ENCODE assay signal across 7 mouse cellular contexts in the genomic region with DNA sequence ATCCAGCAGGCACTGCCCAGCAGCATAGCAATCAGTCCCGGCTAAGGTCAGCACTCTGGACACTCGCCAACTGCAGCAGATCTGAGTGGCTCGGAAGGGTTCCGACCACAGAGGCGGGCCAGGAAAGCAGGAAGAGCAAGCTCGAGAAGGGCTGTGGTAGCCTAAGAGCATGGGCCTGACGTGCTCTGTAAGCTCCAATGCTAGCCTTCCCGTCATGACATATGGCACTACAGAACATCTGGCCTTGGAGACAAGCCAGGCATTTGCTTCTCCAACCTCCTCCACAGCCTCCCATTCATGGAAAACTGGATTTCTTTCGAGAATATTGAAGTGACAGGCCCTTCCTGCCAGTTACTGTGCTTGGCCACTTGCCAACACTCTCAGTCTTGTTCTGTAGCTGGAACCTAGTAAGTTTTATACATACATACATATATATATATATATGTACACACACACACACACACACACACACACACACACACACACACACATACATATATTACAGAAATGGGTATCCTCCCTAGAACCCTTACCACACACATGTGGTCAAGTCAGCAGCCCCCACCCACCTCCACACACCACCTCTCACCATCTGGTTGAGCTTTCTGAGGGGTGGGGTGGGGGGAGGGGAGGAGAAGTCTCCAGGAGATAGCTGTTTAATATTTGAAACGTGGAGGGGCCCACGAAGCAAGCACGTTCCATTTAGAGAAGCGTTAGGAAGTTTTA.
DNase-seq lines count a peak whose midpoint lies in the region; ATAC-seq and TF ChIP-seq lines count a peak whose summit lies in the region.

No protein-coding gene starts in this region.

- 34% methylated on average over 13 of the region's 13 CpGs for WGBS in hindbrain, postnatal 0 days

- H3K4me1 ChIP-seq in hindbrain, postnatal 0 days (ENCODE audit: insufficient read depth, low read length) = peaks cover 10% of the 10 kb centered on the region; the same call in 1 of the 2 replicates

- H3K36me3 ChIP-seq in hindbrain, postnatal 0 days (ENCODE audit: insufficient read depth, low read length) = no peaks in the 10 kb centered on the region

- no peak for TF ChIP-seq CTCF in hindbrain, postnatal 0 days (IDR thresholded peaks at IDR 0.05; ENCODE audit: low read depth)

- peak; percentile 88 for ATAC-seq in hindbrain, postnatal 0 days

- H3K9me3 ChIP-seq in hindbrain, postnatal 0 days (ENCODE audit: low read length) = no peaks in the 10 kb centered on the region

- peak; percentile 86 for DNase-seq in adrenal gland, postnatal 14 days
- peak; percentile 82 to 87 for DNase-seq in cerebellum, postnatal 10 days
- peak; percentile 72 for DNase-seq in gastrocnemius, postnatal 25 days
- peak; percentile 87 for DNase-seq in hindbrain, postnatal 0 days (ENCODE audit: low spot score)
- DNase-seq in left cerebral cortex, adult 9 months (ENCODE audit: low spot score in 2 of 2) = peak; percentile 65 to 75
- peak; percentile 57 for DNase-seq in mesoderm, embryonic 11.5 days (ENCODE audit: low read depth, low spot score)
- DNase-seq in testis, postnatal 10 days (ENCODE audit: low spot score) = peak; percentile 65

- H3K9ac ChIP-seq in hindbrain, postnatal 0 days (replicated peaks; ENCODE audit: low read length) = no peak overlapping the region

- no peak overlapping the region for H3K4me3 ChIP-seq in hindbrain, postnatal 0 days (ENCODE audit: low read length)

- H3K27ac ChIP-seq in hindbrain, postnatal 0 days = peak overlapping the region; percentile 58

- no peak overlapping the region for H3K4me2 ChIP-seq in hindbrain, postnatal 0 days (ENCODE audit: low read depth, low read length)

- H3K27me3 ChIP-seq in hindbrain, postnatal 0 days (ENCODE audit: insufficient read depth, low read length) = no peaks in the 10 kb centered on the region
